Mouse (Mus musculus): ENCODE results near the gene Stfa3.
"Not testable (repeated sequence)": the region's sequence is repeated elsewhere in the genome, so short reads cannot be mapped to it uniquely, and the experiment has no call there.

The Stfa3 gene

GRCm38 (mm10) chr16:36455342-36455802, at the start of gene Stfa3:
TSS of gene Stfa3 (minus strand) at chr16:36455392.
- DNase-seq (ENCODE audit: low spot score), result no peak

- no peak for DNase-seq (ENCODE audit: low spot score)
Observed at GRCm38 (mm10) chr16:36502286-36502685, 47.1 kb upstream of the Stfa3 start.

- no peak for DNase-seq (ENCODE audit: low spot score)
Observed at GRCm38 (mm10) chr16:36492420-36492819, 37.2 kb upstream of the Stfa3 start.

- no peak for DNase-seq (ENCODE audit: low spot score)
Observed at GRCm38 (mm10) chr16:36476866-36477265, 21.7 kb upstream of the Stfa3 start.

DNA sequence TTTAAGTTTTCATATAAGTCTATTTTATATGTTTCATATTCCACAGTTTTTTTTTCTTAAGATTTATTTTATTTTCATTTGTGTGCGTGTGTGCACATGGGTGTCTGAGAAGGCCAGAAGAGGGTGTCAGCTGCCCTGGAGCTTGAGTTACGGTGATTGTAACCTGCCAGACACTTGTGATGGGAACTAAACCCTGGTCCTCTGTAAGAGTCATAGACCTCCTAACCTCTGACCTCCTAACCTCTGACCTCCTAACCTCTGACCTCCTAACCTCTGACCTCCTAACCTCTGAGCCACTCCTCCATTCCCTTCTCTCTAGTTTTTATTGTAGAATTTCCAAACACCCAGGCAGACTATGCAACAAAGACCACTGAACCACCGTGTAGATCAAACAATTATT, 20.3 kb upstream of the Stfa3 start:
- no peak for DNase-seq (ENCODE audit: low spot score)

DNA sequence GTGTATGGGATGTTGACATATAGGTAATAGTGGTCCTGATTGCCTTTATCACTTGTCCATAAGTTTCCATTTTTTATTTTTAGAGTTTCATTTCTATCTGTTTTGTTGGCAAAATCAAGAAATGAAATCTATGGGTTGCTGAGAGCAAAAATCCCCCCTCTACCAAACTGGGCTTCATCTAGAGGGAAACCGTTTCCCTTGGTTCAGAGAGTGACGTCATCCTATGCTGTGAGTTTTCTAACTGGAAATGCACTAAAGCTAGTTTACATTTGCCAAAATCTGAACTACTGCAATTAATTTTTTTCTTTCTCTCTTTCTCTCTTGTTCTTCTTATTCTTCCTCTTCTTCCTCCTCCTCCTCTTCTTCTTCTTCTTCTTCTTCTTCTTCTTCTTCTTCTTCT, 19.7 kb upstream of the Stfa3 start:
- DNase-seq (ENCODE audit: low spot score), result no peak

DNA sequence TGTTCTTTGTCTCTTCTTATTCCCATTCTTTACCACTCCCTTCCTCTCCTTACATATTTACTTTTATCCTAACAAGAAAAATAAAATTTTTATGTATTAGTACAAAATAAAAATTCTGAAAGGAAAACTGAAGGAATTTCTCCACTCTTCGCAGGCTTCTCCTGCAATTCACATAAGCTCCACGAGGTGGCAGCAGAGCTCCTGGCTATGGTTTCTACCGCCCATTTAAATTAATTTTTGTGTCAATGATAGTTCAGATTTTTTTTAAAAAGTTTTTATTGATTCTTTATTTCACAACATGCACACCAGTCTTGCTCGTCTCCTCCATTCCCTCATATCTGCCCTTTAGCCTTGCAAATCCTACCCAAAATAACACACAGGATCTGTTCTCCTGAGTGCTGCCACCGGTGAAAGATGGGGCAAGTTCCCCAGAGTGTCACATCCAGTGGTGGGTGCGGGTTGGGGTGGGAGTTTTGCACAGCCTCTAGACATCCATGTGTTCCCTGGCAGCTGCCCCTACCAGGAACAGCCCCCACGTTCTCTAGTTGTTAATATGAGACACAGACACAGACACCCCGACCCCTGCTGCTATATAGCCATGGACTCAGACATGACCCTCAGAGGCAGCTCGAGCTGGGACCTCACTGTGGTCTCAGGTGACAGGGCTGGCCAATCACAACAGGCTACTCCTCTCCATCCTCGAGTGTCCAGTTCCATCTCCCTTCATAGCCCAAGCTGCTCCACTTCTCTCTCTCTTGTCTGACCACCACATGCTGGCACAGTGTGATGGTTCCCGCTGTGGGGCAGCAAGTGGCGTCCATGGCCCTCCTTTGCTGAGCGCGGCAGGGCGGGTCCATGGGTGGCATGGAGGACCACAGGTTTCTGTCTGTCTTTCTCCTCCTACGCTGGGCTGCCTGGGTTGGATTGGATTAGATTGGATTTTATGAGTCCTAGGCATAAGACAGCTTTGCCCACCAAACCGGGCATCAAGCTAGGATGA, 18.3 kb upstream of the Stfa3 start:
- peak; percentile 56 for DNase-seq (ENCODE audit: low spot score)

- DNase-seq (ENCODE audit: low spot score), result no peak
Observed at GRCm38 (mm10) chr16:36471066-36471633, 16.0 kb upstream of the Stfa3 start.

DNA sequence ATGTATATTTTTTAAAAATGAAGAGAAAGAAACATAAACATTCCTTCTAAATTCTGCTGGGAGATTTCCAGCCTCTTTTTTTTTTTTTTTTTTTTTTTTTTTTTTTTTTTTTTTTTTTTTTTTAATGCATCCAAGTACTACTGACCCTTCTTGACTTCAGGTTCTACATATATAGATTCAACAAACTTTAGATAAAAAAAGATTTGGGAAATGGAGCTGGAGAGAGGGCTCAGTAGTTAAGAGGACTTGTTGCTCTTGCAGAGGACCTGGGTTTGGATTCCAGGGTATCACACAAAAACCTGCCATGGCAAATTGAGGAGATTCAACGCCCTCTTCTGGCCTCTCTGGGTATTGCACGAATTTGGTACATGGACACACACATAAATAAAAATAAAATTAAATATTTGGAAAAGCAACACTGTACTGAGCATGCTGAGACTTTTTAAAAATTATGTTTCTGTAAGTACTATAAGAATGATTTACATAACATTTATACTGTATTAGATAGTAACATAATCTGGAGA, 14.8 kb upstream of the Stfa3 start:
- peak; percentile 11 for DNase-seq (ENCODE audit: low spot score)

- DNase-seq (ENCODE audit: low spot score), result peak; percentile 17
Observed at GRCm38 (mm10) chr16:36469367-36469766, 14.2 kb upstream of the Stfa3 start.

GRCm38 (mm10) chr16:36468862-36469261, 13.7 kb upstream of the Stfa3 start:
- DNase-seq (ENCODE audit: low spot score), result no peak

GRCm38 (mm10) chr16:36467936-36468335, 12.7 kb upstream of the Stfa3 start:
- no peak for DNase-seq (ENCODE audit: low spot score)

DNA sequence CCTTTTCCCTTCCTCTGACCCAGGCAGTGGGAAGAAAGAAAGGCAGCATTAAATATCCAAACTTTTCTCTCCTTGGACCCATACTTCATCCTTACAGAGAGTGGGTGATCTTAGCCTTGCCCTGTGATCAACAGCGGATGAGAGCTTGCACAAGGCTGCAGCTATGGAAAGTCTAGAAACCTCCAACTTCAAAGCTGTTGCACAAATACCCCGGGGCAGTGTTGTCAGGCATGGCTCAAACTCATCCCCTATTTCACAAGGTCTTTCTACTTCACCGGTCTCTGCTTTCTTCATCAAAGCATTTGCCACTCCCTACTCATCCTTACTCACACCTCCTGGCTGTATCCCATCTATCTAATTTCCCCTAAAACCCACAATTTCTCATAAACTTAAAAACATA, 10.2 kb upstream of the Stfa3 start:
- DNase-seq (ENCODE audit: low spot score), result no peak

DNA sequence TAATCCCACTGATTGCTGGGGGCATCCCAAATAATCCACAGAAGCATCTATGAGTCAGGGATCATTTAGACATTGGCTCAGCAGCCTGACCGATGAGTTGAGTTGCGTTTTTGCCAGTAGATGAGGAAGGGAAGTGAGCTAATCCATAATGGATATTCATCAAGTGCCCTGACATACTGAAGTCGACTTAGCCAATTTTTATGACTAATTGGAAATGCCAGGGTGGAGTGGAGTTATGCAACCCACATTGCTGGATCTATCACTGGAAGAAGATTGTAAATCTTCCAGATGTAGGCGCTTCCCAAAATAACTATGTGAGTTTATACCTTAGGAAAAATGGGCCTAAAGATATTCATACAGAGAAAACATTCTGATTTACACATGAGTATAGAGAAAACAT, 8.9 kb upstream of the Stfa3 start:
- DNase-seq (ENCODE audit: low spot score), result no peak

GRCm38 (mm10) chr16:36460426-36460825, 5.2 kb upstream of the Stfa3 start:
- no peak for DNase-seq (ENCODE audit: low spot score)

- not testable (repeated sequence) for DNase-seq (ENCODE audit: low spot score)
Observed at GRCm38 (mm10) chr16:36420979-36421378, 34.2 kb downstream of the Stfa3 start.

- DNase-seq (ENCODE audit: low spot score), result no peak
Observed at GRCm38 (mm10) chr16:36408357-36408756, 46.8 kb downstream of the Stfa3 start, which contains the start of gene Stfa2. TSS of gene Stfa2 (minus strand) at chr16:36408457.

Data from urinary bladder, postnatal 25 days (tissue).